Mouse (Mus musculus) liver, postnatal 0 days (tissue): ENCODE results near the gene D8Ertd738e.

Experiments used
- CTCF ChIP-seq: sonication (generic); IDR thresholded peaks from 2 replicates; pipeline ENCODE4 v1.5.1; 2016; ENCODE audit warnings: antibody characterized with exemption, low read depth
- EP300 ChIP-seq: IDR thresholded peaks from 2 replicates; pipeline ENCODE4 v1.6.1; 2016; ENCODE audit warnings: antibody characterized with exemption, low read depth, mild to moderate bottlenecking

GRCm38 (mm10) chr8:84210167-84210791 lies 39.2 kb downstream of the D8Ertd738e start:
- TF ChIP-seq CTCF = peak; percentile 96
- TF ChIP-seq EP300 = no peak
